Mouse (Mus musculus): ENCODE measurements around the gene Camk2d. TPM values are rescaled to one million over a fixed set of nuclear protein-coding genes. Genes with fewer than 3 reads are reported as not detected.

Gene Camk2d
- total RNA-seq, 2 experiments from 2014 or later = 176 to 181 TPM

DNA sequence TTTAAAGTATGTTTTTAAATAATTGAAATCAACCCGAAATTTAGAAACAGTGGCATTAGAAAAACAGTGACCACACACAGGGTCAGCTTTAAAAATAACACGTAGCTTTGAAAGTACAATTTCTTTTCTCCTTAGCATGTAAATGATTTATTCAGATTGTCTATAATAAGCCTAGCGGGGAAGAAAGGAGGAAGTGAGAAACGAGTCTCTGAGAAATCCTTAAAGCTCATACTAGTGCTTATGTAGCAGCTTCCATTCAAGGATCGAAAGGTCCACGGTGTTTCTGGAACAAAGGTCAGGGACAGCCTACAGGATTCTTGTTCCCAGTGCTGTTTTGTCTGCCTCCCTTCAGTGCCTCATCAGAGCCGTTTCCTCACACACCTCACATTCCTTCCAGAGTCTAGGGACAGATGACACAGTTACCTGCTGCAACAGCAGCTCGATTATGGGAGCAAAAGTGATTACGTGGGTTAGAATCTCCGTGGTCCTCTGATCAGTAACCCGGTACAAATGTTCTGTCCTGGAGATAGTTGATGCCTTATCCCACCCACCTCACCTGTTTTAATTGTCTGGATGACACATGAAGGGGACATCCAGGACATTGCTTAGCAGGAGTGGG, 17.5 kb downstream of the Camk2d start:
- intact Hi-C loops (cut with DNase I) = no loop called here
- no peak for DNase-seq (ENCODE audit: extremely low spot score in 1 of 2, low spot score in 2 of 2)

DNA sequence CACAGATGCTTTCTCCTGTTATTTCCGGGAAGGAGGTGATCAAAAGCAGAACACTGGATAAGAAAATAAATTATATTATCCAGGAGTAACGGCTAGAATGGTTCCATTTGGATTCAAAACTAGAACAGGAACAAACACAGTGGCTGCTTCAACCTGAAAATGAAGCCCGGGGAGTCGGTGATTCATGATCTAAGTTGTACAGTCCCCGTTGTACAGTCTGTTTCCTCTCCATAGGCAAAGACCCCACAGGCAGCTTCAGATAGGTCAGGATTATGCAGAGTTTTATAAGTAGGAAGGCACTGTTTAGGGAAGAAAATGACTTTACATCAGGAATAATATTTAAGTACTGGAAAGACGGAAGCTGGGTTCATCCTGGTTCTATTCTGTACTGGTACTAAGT, 19.2 kb downstream of the Camk2d start:
- no peak for TF ChIP-seq CTCF (IDR thresholded peaks at IDR 0.05)
- intact Hi-C loops (cut with DNase I) = no loop called here
- Histone ChIP-seq H3K4me3 (no peak overlapping the region), H3K27ac (no peak overlapping the region)
- DNase-seq (ENCODE audit: extremely low spot score in 1 of 2, low spot score in 2 of 2) = no peak

More for the DNA sequence above, 17.5 kb downstream of the Camk2d start:
- H3K27ac ChIP-seq = no peak overlapping the region
- no peak overlapping the region for H3K4me3 ChIP-seq
- no peak for TF ChIP-seq CTCF (IDR thresholded peaks at IDR 0.05)

DNA sequence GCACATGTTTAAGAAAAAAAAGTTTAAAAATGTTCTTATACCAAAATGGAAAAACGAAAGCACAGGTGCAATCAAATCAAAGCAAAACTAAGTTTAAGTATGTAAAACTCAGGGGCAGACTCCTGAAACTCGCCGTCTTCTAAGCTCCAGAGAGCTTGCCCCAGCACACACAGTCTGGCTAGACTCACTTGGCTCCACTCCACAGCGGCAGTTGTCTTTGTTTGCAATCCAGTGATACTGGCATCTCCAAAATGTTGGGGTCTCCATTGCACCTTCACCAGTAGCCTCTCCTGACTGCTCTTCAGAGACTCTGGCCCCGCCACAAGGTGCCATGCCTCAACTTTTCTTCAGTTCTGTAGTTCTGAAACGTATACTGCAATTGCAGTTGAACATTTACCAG, 24.1 kb downstream of the Camk2d start:
- TF ChIP-seq CTCF (IDR thresholded peaks at IDR 0.05) = no peak
- no peak overlapping the region for H3K27ac ChIP-seq
- H3K4me3 ChIP-seq = no peak overlapping the region
- DNase-seq (ENCODE audit: extremely low spot score in 1 of 2, low spot score in 2 of 2) = no peak
- intact Hi-C loops (cut with DNase I) = no loop called here

DNA sequence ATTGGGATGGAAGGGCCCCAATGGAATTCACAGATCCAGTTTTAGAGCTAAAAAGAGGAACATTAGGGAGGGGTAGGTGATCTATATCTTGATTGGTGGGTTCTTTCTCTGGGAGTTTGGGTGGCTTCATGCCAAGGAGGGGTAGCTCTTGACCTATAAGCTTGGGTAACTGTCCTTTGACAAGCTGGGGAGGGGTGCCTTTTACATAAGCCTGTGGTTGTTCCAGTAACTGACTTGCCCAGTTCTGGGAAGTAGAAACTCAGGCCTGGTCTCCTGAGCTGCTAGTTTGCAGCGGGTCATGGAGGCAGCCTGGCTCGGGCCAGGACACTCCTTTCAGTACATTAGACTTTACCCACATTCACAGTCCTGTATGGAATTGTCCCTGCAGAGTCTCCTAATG, 26.4 kb downstream of the Camk2d start:
- Histone ChIP-seq H3K27ac (no peak overlapping the region), H3K4me3 (no peak overlapping the region)
- intact Hi-C loops (cut with DNase I) = no loop called here
- DNase-seq (ENCODE audit: extremely low spot score in 1 of 2, low spot score in 2 of 2) = no peak
- TF ChIP-seq CTCF (IDR thresholded peaks at IDR 0.05) = no peak

- Histone ChIP-seq H3K27ac (no peak overlapping the region), H3K4me3 (no peak overlapping the region)
- intact Hi-C loops (cut with DNase I) = no loop called here
- DNase-seq (ENCODE audit: extremely low spot score in 1 of 2, low spot score in 2 of 2) = no peak
- no peak for TF ChIP-seq CTCF (IDR thresholded peaks at IDR 0.05)
Measured at GRCm38 (mm10) chr3:126624994-126625763, 29.1 kb downstream of the Camk2d start.

DNA sequence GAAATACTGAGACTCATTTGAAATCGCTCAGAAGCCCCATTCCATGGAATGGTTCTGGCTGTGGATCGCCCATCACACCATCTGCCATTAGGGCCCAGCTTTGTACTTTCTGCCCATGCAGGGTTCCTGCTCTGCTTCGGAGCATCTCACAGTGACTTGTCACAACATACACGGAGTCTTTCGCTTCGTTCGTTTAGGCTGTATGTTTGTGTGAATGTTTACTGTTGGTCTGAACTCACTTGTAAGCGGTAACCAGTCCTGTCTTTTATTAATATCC, 29.6 kb downstream of the Camk2d start:
- no peak for TF ChIP-seq CTCF (IDR thresholded peaks at IDR 0.05)
- no peak overlapping the region for H3K4me3 ChIP-seq
- intact Hi-C loops (cut with DNase I) = no loop called here
- no peak for DNase-seq (ENCODE audit: extremely low spot score in 1 of 2, low spot score in 2 of 2)
- H3K27ac ChIP-seq = no peak overlapping the region

GRCm38 (mm10) chr3:126627968-126628367, 31.9 kb downstream of the Camk2d start:
- no peak overlapping the region for H3K4me3 ChIP-seq
- intact Hi-C loops (cut with DNase I) = no loop called here
- no peak for DNase-seq (ENCODE audit: extremely low spot score in 1 of 2, low spot score in 2 of 2)
- TF ChIP-seq CTCF (IDR thresholded peaks at IDR 0.05) = no peak
- H3K27ac ChIP-seq = no peak overlapping the region

GRCm38 (mm10) chr3:126628380-126628779, 32.3 kb downstream of the Camk2d start:
- no peak overlapping the region for H3K27ac ChIP-seq
- no peak for TF ChIP-seq CTCF (IDR thresholded peaks at IDR 0.05)
- no peak for DNase-seq (ENCODE audit: extremely low spot score in 1 of 2, low spot score in 2 of 2)
- H3K4me3 ChIP-seq = no peak overlapping the region
- intact Hi-C loops (cut with DNase I) = no loop called here

GRCm38 (mm10) chr3:126629040-126629439, 32.9 kb downstream of the Camk2d start:
- intact Hi-C loops (cut with DNase I) = no loop called here
- Histone ChIP-seq H3K27ac (no peak overlapping the region), H3K4me3 (no peak overlapping the region)

GRCm38 (mm10) chr3:126630111-126630869, 34.2 kb downstream of the Camk2d start:
- TF ChIP-seq CTCF (IDR thresholded peaks at IDR 0.05) = no peak
- no peak overlapping the region for H3K27ac ChIP-seq
- intact Hi-C loops (cut with DNase I) = no loop called here

More at GRCm38 (mm10) chr3:126629040-126629439, 32.9 kb downstream of the Camk2d start:
- no peak for DNase-seq (ENCODE audit: extremely low spot score in 1 of 2, low spot score in 2 of 2)
- TF ChIP-seq CTCF (IDR thresholded peaks at IDR 0.05) = no peak

GRCm38 (mm10) chr3:126631583-126631982, 35.5 kb downstream of the Camk2d start:
- Histone ChIP-seq H3K4me3 (no peak overlapping the region), H3K27ac (no peak overlapping the region)
- no peak for DNase-seq (ENCODE audit: extremely low spot score in 1 of 2, low spot score in 2 of 2)
- no peak for TF ChIP-seq CTCF (IDR thresholded peaks at IDR 0.05)
- intact Hi-C loops (cut with DNase I) = no loop called here

More at GRCm38 (mm10) chr3:126630111-126630869, 34.2 kb downstream of the Camk2d start:
- H3K4me3 ChIP-seq = no peak overlapping the region
- DNase-seq (ENCODE audit: extremely low spot score in 1 of 2, low spot score in 2 of 2) = no peak

DNA sequence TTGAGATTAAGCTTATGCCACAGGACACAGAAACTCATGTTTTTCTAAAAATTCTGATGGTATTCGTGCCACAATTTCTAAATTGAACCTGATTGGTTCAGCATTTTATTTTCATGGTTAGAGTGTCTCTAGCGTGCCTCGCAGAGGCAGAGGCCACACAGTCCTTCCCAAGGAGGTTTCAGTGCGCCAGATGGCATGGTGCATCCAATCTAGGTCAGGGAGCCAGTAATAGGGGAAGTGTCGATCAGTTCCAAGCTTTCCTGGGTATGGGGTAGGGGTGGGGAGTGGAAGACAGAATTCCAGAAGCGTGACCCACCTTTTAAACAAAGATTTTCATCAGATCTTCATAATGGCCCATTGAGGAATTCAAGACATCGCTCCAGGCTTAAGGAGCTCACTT, 36.5 kb downstream of the Camk2d start:
- intact Hi-C loops (cut with DNase I) = no loop called here
- Histone ChIP-seq H3K4me3 (no peak overlapping the region), H3K27ac (no peak overlapping the region)
- DNase-seq (ENCODE audit: extremely low spot score in 1 of 2, low spot score in 2 of 2) = no peak
- TF ChIP-seq CTCF (IDR thresholded peaks at IDR 0.05) = no peak

Measured in left cerebral cortex, adult 2 months (tissue).